Mouse (Mus musculus) right cerebral cortex, postnatal 14 days (tissue): ENCODE results near the gene Fam13a.

Experiments
- DNase-seq: peaks from one replicate; pipeline ENCODE4 v3.0.0; 2022

Fam13a gene

GRCm38 (mm10) chr6:58998528-58998927, 25.8 kb downstream of the Fam13a start:
- no peak for DNase-seq

GRCm38 (mm10) chr6:58989149-58989548, 35.2 kb downstream of the Fam13a start:
- no peak for DNase-seq

DNA sequence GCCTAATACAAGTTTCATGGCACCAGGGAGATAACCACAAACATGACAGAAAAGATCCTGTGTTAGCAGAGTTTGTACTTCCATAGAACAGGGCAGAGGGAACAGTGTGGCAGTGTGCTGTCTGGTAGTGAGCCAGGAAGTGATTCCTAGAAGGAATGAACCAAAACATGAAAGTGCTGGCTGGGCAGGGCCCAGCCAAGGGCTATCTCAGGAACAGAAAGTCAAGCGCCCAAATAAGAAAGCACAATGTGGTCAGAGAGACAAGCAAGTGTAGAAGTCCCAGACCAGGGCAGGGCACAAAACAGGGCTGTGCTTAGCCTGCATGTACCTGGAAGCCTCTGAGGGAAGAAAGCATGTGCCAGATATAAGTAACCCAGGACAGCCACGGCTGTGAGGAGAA, 35.6 kb downstream of the Fam13a start:
- no peak for DNase-seq

DNA sequence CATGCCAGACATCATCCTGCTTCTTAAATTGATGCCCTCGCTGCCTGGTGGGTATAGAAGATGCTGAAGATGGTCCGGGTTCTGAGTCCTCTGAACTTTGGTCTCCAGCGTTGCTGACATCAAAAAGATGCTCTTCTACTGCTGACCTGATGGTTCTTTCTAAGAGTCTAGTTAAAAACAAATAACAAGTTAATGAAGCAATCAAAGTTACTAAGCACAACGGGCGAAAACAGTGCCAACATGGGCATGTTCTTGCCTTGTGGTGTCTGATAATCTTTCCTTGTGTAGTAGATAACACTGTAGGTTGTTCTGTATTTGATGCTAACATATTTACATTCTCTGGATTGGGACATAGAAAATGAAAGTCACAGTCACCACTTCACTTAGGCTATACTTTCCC, 37.2 kb downstream of the Fam13a start:
- no peak for DNase-seq

DNA sequence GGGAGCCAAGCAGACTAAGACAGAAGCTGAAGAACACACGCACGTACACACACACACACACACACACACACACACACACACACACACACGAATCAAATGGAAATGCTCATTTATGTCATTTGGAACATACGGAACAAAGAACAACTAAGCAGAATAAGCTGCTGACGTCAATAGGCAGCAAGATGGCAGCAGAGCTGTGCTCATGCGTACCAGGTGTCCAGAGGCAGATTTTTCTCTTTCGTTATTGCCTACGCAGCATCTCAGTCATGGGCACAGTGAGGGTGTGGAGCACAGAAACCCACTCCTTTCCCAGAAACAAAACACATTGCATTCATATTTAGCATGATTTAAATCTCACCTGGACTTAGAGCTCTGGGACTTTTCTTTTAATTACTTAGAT, 39.2 kb downstream of the Fam13a start:
- DNase-seq = no peak

GRCm38 (mm10) chr6:58975249-58975648, 49.1 kb downstream of the Fam13a start:
- no peak for DNase-seq

- DNase-seq = no peak
These were observed 49.9 kb downstream of the Fam13a start for GRCm38 (mm10) chr6:58974428-58974827.

- DNase-seq = no peak
These were observed 51.5 kb downstream of the Fam13a start for GRCm38 (mm10) chr6:58972873-58973272.

GRCm38 (mm10) chr6:58968272-58968671, 56.1 kb downstream of the Fam13a start:
- DNase-seq = no peak

- DNase-seq = no peak
These were observed 59.1 kb downstream of the Fam13a start for GRCm38 (mm10) chr6:58965071-58965831.

GRCm38 (mm10) chr6:58964565-58964964, 59.8 kb downstream of the Fam13a start:
- DNase-seq = no peak

GRCm38 (mm10) chr6:58964091-58964490, 60.3 kb downstream of the Fam13a start:
- no peak for DNase-seq

DNA sequence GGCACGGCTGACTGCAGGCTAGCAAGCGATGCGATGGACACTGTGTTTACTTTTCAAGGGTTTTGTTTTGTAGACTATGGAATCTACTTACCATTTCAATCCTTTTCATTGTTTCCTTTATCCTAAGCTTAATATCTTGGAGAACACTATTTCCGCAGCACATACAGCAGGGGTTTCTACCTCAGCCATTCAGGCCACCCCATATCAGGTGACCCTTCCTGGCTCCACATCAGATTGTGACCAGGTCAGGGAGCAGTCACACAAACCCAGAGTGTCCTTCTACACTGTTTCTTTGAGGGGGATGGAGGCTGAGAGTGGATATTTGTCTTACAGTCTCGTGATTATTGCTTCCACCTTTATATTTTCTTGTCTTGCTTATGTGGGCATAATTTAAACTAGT, 61.7 kb downstream of the Fam13a start:
- no peak for DNase-seq

DNA sequence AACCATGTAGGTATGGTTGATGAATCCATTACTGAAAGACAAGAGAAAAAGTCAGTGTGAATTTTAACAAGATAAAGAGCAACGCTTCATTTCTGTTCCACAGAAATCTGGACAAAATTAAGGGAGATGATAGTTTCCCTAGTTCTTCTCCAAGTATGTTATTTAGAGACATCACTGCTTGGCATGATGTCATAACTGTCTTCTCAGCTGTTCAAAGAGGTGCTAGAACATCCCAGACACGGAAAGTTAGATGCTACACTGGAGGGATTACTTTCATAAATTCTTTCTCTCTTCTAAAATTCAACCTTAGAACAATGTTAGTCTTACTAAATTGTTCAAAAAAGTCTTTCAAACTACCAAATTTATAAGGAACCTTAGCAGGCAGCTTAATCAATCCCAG, 63.8 kb downstream of the Fam13a start:
- DNase-seq = no peak

DNA sequence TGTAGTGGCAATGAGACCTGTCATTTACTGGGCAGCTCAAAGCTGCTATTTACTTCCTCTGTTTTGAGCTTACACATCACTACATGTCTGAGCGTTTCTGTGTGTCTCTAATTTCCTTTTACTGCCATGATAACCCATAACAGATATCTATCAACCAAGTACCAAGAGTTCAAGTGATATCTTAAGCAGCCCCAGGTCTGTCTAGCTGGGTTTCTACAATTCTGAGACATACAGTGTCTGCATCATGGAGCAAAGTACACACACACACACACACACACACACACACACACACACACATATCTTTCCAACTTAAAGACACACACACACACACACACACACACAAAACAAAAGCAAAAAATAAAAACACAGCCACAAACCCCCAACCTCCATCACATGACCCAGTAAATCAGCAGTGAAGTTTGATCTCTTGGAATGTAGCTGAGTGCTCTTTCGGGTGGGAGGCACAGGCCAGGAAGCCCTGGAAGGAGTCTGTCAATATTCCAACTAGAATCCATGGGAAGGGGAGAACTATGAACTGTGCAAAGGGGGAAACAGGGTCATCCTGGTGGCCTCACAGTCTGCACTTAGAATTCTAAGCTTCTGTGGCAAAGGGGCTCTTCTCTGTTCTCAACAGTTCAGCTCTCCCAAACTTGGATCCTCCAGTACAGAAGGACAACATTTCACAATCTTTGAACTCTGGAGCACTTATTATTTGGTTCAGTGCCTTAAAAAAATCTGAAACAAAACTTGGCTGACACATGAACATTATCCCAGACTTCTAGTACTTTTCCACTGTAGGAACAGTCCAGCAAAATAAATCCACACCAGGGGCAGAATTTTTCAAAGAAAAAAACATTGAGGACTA, 73.0 kb downstream of the Fam13a start:
- DNase-seq = no peak

DNA sequence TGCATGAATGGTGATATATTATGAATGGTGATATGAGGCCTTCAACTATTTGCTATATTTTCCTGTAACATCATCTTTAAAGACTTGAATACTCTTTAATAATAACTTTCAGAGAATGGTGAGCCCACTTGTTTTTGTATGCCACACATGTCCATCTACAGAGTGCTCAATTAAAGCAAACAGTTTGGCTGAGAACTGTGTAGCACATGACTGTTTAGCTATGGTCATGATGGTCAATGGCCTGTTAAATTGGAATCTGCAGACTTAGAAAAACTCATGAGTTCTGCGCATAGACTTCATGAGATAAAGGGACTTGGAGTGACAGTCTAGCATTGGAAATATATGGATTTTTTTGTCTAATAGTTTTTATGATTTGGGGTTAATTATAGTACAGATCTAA, 73.9 kb downstream of the Fam13a start:
- DNase-seq = no peak

DNA sequence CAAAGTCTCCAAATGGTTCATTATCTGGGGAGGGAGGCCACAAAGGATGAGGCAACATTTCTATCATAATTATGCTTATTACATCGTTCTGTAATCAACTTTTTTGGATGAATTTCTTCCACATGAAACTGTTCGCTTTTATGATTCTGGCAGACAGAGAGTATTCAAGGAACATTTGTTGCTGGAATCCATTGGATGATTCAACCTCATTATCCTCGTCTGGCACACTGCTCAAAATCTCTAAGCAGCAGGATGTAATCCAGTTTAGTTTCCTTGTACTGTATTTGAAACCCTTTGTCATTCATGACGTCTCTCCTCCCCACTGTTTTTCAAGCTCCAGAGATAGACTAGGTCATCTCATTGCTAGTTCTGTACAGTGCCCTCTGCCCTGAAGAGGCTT, 77.5 kb downstream of the Fam13a start:
- no peak for DNase-seq

DNA sequence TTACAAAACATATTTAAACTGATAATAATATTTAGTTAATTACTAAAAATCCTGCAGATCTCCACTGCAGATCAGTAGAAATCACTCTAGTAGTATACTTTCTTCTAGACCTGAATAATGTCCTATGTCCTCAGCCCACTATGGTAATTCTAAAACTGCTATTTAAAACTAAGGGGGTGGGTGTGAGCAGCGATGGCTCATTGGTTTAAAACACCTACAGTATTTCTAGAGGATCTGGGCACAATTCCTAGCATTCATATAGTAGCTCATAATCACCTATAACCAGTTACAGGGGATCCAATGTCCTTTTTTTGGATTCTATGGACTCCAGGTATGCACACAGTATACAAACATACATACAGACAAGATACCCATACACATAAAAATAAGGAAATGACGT, 78.1 kb downstream of the Fam13a start:
- no peak for DNase-seq

DNA sequence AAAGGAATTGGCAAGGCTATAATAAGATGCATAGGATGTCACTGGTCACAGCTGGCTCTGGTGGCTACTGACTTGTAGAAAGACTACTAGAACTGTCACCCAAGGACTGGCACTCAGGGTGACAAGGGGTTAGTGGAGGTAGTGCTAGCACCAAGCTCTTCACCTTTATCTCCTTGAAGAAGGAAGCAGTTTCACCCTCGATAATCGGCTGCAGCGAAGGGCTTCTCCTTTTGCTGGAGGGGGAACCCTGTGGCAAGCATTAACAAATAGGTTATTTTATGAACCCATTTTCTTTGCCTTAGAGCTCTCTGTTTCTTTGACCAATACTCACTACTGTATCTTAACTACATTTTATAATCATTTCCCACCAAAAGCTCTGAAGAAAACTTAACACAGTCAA, 80.4 kb downstream of the Fam13a start:
- no peak for DNase-seq

- no peak for DNase-seq
These were observed 82.1 kb downstream of the Fam13a start for GRCm38 (mm10) chr6:58942276-58942675.

DNA sequence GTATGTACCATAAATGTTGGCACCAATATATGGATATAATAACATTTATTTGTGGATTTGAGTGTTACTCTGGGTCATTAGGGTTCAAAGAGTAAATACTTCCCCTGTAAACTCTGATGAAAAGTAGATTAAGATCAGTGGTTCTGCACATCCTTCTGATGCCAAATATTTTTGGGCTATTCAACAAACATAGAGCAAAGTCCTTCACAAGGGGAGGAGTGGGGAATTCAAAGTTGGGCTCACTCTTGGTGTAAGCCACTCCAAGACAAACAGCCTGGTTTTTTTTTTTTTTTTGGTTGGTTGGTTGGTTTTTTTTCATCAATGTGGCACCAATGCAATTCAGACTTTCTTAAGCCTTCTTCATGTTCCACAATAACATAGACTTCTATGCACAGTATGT, 86.6 kb downstream of the Fam13a start:
- no peak for DNase-seq

GRCm38 (mm10) chr6:58934144-58934543, 90.2 kb downstream of the Fam13a start:
- DNase-seq = no peak

DNA sequence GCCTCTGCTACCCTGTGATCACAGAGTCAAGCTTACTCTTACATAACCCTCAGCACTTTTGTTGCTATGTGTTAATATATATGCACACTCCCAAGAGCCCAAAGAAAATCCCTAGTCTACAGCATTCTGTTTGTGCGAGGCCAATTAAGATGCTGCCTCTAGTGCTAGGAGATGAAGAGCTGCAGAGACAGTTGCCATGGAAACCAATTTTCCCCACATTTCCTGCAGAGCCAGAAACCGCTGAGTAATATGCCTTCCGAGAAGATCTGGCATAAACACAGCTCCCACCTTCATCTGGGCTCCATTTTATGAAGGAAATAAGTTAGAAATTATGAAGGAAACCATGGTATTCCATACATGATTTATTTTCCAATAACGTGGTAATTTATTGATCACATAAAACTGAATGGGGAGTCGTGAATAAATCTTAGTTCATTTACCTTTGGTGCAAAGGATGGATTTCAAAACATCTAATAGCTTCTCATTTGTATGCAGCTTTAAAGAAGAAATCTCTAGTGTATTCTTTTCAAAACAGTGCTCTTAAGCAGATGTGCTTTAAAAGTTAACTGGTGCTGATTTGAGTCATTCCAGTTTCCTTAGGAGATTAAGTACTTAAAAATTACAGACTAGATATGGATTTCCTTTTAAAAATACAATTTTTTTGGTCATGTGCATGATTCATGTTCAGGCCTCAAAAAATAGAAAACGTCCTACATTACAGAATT, 91.0 kb downstream of the Fam13a start:
- no peak for DNase-seq
